Mouse (Mus musculus): Measurements from ENCODE around the gene Megf11. TPM values are rescaled to one million over a fixed set of nuclear protein-coding genes. Genes with fewer than 3 reads are reported as not detected.
A peak's percentile ranks its signal among the peaks of the same experiment; 100 is the strongest.

Gene Megf11
- total and polyA plus RNA-seq, 3 experiments: 0.08 to 0.93 TPM; not detected in 1

DNA sequence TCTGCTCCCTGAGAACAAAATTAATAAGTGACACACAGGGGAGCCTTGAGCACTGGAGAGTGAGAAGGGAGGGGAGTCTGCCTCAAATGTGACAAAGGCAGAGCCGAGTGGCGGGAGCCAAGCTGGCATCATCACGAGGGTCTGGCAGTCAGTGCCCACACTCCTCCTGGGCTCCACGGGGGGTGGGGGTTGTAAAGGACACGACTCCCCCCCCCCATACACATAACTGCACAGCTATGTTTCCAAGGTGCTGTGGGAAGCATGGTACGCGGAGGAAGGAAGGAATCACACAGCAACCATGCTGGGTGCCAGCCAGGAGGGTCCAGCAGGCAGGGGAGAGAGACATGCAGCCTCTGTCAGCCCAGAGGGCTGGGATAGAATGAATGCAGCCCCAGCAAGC lies 170.2 kb downstream of the Megf11 start:
- Histone ChIP-seq H3K27me3 (ENCODE audit: control insufficient read depth in 1 of 2, insufficient read depth in 2 of 2, low read length in 2 of 2) (peaks cover 4 to 10% of the 10 kb centered on the region in 2 experiments; a peak in 3 of 4 replicates), H3K4me3 (ENCODE audit: control insufficient read depth in 1 of 2, insufficient read depth in 1 of 2, low read depth in 2 of 2, low read length in 2 of 2) (no peak overlapping the region), H3K4me1 (ENCODE audit: control insufficient read depth in 1 of 2, insufficient read depth in 2 of 2, low read length in 2 of 2) (peaks cover 0 to 6% of the 10 kb centered on the region in 2 experiments; a peak in 1 of 4 replicates), H3K9me3 (replicated peaks; ENCODE audit: insufficient read depth, low read length) (no peaks in the 10 kb centered on the region), H3K27ac (ENCODE audit: control insufficient read depth, low read depth, low read length) (no peak overlapping the region), H3K36me3 (ENCODE audit: control insufficient read depth in 1 of 2, insufficient read depth in 2 of 2, low read length in 2 of 2) (no peaks in the 10 kb centered on the region), H3K9ac (ENCODE audit: control insufficient read depth, low read depth, low read length, poor library complexity, severe bottlenecking) (no peak overlapping the region), H3K79me2 (ENCODE audit: control insufficient read depth, insufficient read depth, low read length, poor library complexity) (no peaks in the 10 kb centered on the region)
- DNase-seq (ENCODE audit: low read depth, low spot score): no peak
- TF ChIP-seq ZKSCAN1 (IDR thresholded peaks at IDR 0.05; ENCODE audit: low read depth, low read length) (no peak), NRF1 (IDR thresholded peaks at IDR 0.05; ENCODE audit: insufficient read depth, low read depth, low read length, poor library complexity, severe bottlenecking) (no peak), GABPA (IDR thresholded peaks at IDR 0.05; ENCODE audit: low read depth, low read length) (no peak), MYB (IDR thresholded peaks at IDR 0.05; ENCODE audit: low read depth, low read length) (no peak), POLR2AphosphoS5 (IDR thresholded peaks at IDR 0.05; ENCODE audit: borderline replicate concordance, low read depth, low read length) (no peak), USF2 (IDR thresholded peaks at IDR 0.05; ENCODE audit: borderline replicate concordance in 1 of 2, insufficient read depth in 1 of 2, low read depth in 1 of 2, low read length in 2 of 2) (no peak)

DNA sequence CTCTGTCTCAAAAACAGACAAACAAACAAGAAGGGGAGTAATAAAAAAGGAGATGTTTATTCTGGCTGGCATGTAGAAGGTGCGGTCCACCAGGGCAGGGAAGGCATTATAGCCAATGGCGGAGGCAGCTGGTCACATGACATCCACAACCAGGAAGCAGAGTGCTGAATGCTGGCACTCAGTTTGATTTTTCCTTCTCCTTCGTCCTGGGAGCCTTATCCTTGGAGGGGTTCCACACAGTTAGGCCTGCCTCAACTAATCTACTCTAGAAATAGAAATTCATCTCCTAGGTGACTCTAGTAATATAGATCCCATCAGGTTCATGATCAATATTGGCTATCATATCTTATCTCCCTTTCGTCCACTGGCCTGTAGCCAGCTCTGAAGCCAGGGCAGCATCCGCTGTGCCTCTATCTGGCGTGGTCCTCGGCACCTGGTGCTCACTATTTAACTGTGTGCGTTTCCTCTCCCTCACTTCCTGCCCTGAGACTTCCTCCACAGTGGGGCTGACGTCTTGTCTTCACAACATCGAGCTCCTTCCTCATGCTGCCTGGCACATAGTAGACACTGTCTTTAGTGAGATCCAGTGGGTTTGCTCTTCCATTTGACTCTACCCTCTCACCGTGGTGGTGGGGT lies 171.8 kb downstream of the Megf11 start:
- Histone ChIP-seq H3K4me3 (ENCODE audit: control insufficient read depth in 1 of 2, insufficient read depth in 1 of 2, low read depth in 2 of 2, low read length in 2 of 2) (no peak overlapping the region), H3K79me2 (ENCODE audit: control insufficient read depth, insufficient read depth, low read length, poor library complexity) (no peaks in the 10 kb centered on the region), H3K9ac (ENCODE audit: control insufficient read depth, low read depth, low read length, poor library complexity, severe bottlenecking) (no peak overlapping the region), H3K27me3 (ENCODE audit: control insufficient read depth in 1 of 2, insufficient read depth in 2 of 2, low read length in 2 of 2) (peaks cover 4 to 12% of the 10 kb centered on the region in 2 experiments; a peak in 3 of 4 replicates), H3K36me3 (ENCODE audit: control insufficient read depth in 1 of 2, insufficient read depth in 2 of 2, low read length in 2 of 2) (no peaks in the 10 kb centered on the region), H3K27ac (ENCODE audit: control insufficient read depth, low read depth, low read length) (no peak overlapping the region), H3K9me3 (replicated peaks; ENCODE audit: insufficient read depth, low read length) (no peaks in the 10 kb centered on the region), H3K4me1 (ENCODE audit: control insufficient read depth in 1 of 2, insufficient read depth in 2 of 2, low read length in 2 of 2) (peaks cover 0 to 6% of the 10 kb centered on the region in 2 experiments; a peak in 1 of 4 replicates)
- no peak for DNase-seq (ENCODE audit: low read depth, low spot score)
- no peak for TF ChIP-seq ZMIZ1 (IDR thresholded peaks at IDR 0.05; ENCODE audit: low read depth, low read length)
- no peak for TF ChIP-seq BHLHE40 (IDR thresholded peaks at IDR 0.05; ENCODE audit: borderline replicate concordance, low read depth, low read length)
- TF ChIP-seq ELF1 (IDR thresholded peaks at IDR 0.05; ENCODE audit: low read depth, low read length): peak; percentile 26; the same call in 1 of the 2 replicates
- TF ChIP-seq USF1 (IDR thresholded peaks at IDR 0.05; ENCODE audit: low read depth, low read length): peak; percentile 66
- no peak for TF ChIP-seq USF2 (IDR thresholded peaks at IDR 0.05; ENCODE audit: borderline replicate concordance in 1 of 2, insufficient read depth in 1 of 2, low read depth in 1 of 2, low read length in 2 of 2)
- no peak for TF ChIP-seq TAL1 (IDR thresholded peaks at IDR 0.05; ENCODE audit: low read length)
- no peak for TF ChIP-seq POLR2AphosphoS2 (IDR thresholded peaks at IDR 0.05; ENCODE audit: low read length)
